Mouse (Mus musculus): ENCODE results near the gene Lzts2.
"Not testable (repeated sequence)": the region's sequence is repeated elsewhere in the genome, so short reads cannot be mapped to it uniquely, and the experiment has no call there.

Gene Lzts2

GRCm38 (mm10) chr19:45026958-45027670 lies 12.9 kb downstream of the Lzts2 start:
- DNase-seq: no peak

- DNase-seq: no peak
Measured at GRCm38 (mm10) chr19:45027848-45028247, 13.6 kb downstream of the Lzts2 start.

- DNase-seq: no peak
Measured at GRCm38 (mm10) chr19:45028746-45029145, 14.5 kb downstream of the Lzts2 start.

GRCm38 (mm10) chr19:45029571-45029970 lies 15.4 kb downstream of the Lzts2 start:
- no peak for DNase-seq

GRCm38 (mm10) chr19:45030111-45030510 lies 15.9 kb downstream of the Lzts2 start:
- DNase-seq: peak; percentile 59

GRCm38 (mm10) chr19:45030746-45031693 lies 16.8 kb downstream of the Lzts2 start:
- DNase-seq: peak; percentile 54

- peak; percentile 69 for DNase-seq
Measured at GRCm38 (mm10) chr19:45031780-45032179, 17.6 kb downstream of the Lzts2 start.

GRCm38 (mm10) chr19:45032570-45033332 lies 18.5 kb downstream of the Lzts2 start:
- DNase-seq: no peak

GRCm38 (mm10) chr19:45036867-45037266 lies 22.7 kb downstream of the Lzts2 start:
- DNase-seq: peak; percentile 48

- DNase-seq: not testable (repeated sequence)
Measured at GRCm38 (mm10) chr19:45038198-45038597, 24.0 kb downstream of the Lzts2 start.

- no peak for DNase-seq
Measured at GRCm38 (mm10) chr19:45040214-45040613, 26.0 kb downstream of the Lzts2 start.

GRCm38 (mm10) chr19:45044389-45044927 lies 30.2 kb downstream of the Lzts2 start:
- DNase-seq: no peak

- DNase-seq: no peak
Measured at GRCm38 (mm10) chr19:45045236-45045635, 31.0 kb downstream of the Lzts2 start.

- DNase-seq: no peak
Measured at GRCm38 (mm10) chr19:45045651-45046050, 31.4 kb downstream of the Lzts2 start, which contains the start of gene Pdzd7. Pdzd7 (minus strand) TSS chr19:45045717.

GRCm38 (mm10) chr19:45046523-45047321 lies 32.5 kb downstream of the Lzts2 start:
- peak; percentile 79 for DNase-seq

GRCm38 (mm10) chr19:45047417-45047934 lies 33.3 kb downstream of the Lzts2 start, which contains the start of gene Sfxn3:
Sfxn3 (plus strand) TSS chr19:45047503.
- DNase-seq: peak; percentile 89

GRCm38 (mm10) chr19:45047935-45048643 lies 33.9 kb downstream of the Lzts2 start:
- DNase-seq: peak; percentile 59

- no peak for DNase-seq
Measured at GRCm38 (mm10) chr19:45048644-45049365, 34.6 kb downstream of the Lzts2 start.

- DNase-seq: no peak
Measured at GRCm38 (mm10) chr19:45049523-45049922, 35.3 kb downstream of the Lzts2 start.

- DNase-seq: no peak
Measured at GRCm38 (mm10) chr19:45053451-45053850, 39.2 kb downstream of the Lzts2 start.

Data from thymus, postnatal 25 days (tissue).